Mouse (Mus musculus): ENCODE measurements around the gene Cdk11b. TPM values are rescaled to one million over a fixed set of nuclear protein-coding genes. Genes with fewer than 3 reads are reported as not detected.
"Not testable (repeated sequence)": the region's sequence is repeated elsewhere in the genome, so short reads cannot be mapped to it uniquely, and the experiment has no call there.

The Cdk11b gene
- polyA plus RNA-seq, 1 experiment from 2014 or later = 60.8 TPM

DNA sequence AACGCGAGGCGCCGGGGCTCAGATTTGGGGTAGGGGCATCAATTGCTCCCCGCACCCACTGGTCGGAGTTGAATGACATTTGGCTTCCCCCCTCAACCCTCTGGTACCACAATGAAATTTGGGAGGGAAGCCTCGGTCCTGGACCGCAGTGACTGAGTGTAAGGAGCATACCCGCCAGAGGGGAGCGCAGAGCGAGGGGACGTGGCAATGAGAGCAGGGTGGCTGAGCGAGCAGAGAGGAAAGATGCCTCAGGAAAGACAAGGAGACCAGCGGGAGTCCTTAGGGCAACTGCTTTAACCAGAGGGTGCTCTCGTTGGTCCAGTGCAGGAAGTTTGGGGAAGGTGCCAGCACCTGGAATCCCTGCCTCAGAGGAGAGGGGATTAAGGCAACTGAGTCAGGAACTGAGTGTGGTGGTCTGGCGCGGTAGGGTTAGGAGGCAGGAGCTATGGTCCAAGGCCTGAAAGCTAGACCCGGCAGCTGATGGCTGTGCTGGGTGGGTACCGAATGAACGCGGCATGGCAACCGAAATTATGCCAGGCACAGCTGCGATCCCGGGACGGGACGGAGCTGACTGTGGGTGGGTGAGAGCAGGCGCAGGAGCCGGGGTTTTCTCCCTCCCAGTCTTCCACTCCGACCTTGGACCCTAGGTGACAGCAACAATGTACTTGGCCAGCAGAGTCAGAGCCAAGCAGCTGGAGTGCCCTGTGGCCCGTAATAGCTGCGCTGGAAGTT lies 29.0 kb downstream of the Cdk11b start:
- Histone ChIP-seq H3K9ac (replicated peaks) (peak overlapping the region; percentile 38), H3K4me3 (peak overlapping the region; percentile 31), H3K27ac (replicated peaks) (no peak overlapping the region), H3K9me3 (no peaks in the 10 kb centered on the region), H3K27me3 (peaks cover 52% of the 10 kb centered on the region), H3K4me2 (replicated peaks) (peak overlapping the region; percentile 51), H3K4me1 (peaks cover 28% of the 10 kb centered on the region), H3K36me3 (peaks cover 50% of the 10 kb centered on the region)
- WGBS = 2% methylated on average over 31 of the region's 31 CpGs
- ATAC-seq (replicated peaks) = 0 out of 2 replicates have a peak, but pooled peaks have one; percentile 29

DNA sequence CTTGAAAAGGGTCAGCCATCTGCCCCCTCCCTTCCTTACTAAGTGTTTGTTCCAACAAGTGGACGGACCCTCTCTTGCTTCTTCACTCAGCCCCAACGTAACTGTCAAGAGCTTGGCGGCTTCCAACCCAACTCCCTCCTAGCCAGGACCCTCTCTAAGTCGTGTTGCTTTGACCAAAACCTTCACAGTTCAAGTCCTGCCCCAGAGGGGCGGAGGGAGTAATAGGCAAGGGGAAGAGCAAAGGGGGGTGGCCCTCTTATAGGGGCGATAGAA lies 29.5 kb downstream of the Cdk11b start:
- Histone ChIP-seq H3K9me3 (no peaks in the 10 kb centered on the region), H3K4me1 (peaks cover 28% of the 10 kb centered on the region), H3K9ac (replicated peaks) (no peak overlapping the region), H3K4me3 (peak overlapping the region; percentile 25), H3K27me3 (peaks cover 52% of the 10 kb centered on the region), H3K4me2 (replicated peaks) (peak overlapping the region; percentile 51), H3K27ac (replicated peaks) (no peak overlapping the region), H3K36me3 (peaks cover 45% of the 10 kb centered on the region)
- 2% methylated on average over 6 of the region's 6 CpGs for WGBS
- no peak for ATAC-seq (replicated peaks)

DNA sequence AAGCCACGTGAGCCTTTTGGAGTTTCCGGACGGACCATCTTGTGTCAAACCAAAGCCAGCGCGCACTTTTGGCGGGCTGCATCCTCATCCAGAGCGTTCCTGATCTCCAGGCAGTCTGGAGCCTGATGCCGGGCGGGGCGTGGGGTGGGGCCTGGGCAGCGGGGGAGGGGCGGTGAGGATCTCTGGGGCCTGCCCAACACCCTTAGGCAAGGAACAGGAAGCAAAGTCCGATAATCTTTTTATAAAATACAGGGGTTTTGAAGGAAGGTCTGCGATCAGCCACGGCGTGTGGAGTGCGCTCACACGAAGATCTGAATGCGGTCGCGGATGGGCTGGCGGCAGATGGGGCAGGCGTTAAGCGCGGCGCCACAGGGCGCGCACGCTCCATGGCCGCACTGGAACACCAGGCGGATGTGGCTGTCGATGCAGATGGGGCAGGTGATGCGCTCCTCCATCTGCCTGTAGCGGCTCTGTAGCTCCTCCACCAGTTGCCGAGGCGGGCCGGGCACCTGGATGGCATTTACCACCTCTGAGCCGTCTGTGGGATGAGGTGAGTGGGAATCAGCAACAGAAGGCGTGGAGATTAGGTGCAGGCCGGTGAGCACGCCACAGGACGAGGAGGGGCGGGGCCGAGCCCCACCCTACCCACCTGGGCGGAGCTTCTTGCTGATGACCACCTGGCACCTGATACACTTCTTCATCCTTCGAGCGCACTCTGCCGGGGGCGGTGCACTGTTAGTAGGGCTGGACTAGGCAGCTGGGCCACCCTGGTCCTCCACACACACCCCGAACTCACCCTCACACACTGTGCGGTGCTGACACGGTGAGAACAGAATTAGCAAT lies 30.0 kb downstream of the Cdk11b start:
- WGBS = 4% methylated on average over 52 of the region's 52 CpGs
- Histone ChIP-seq H3K27me3 (peaks cover 52% of the 10 kb centered on the region), H3K4me2 (replicated peaks) (peak overlapping the region; percentile 51), H3K9ac (replicated peaks) (peak overlapping the region; percentile 31), H3K36me3 (peaks cover 40% of the 10 kb centered on the region), H3K27ac (replicated peaks) (no peak overlapping the region), H3K4me1 (peaks cover 28% of the 10 kb centered on the region), H3K9me3 (no peaks in the 10 kb centered on the region), H3K4me3 (peak overlapping the region; percentile 25)
- ATAC-seq (replicated peaks) = peak; percentile 12; the same call in 1 of the 2 replicates

DNA sequence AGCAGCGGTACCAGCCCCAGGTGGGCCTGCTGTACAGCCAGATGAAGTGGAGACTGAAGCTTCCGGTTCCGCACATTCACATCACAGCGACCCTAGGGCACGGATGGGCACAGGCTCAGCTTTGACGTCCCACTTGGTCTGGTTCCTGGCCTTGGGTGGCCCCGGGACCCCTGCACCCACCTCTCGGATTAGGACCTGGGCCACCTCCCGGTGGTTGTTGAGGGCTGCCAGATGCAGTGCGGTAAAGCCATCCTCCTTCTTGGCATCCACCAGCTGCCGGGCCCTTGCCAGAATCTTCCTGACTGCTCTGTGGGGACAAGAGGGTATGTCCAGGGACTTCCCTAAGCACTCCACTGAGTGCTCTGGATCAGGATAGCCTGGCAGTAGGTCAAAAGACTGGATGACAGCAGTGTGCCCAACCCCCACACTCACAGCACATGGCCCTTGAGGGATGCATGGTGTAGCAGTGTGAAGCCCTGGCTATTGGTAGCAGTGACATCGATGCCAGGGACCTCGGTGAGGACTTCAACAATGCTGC lies 31.6 kb downstream of the Cdk11b start:
- WGBS = 94% methylated on average over 13 of the region's 13 CpGs
- Histone ChIP-seq H3K27me3 (peaks cover 49% of the 10 kb centered on the region), H3K9ac (replicated peaks) (no peak overlapping the region), H3K27ac (replicated peaks) (no peak overlapping the region), H3K9me3 (no peaks in the 10 kb centered on the region), H3K4me2 (replicated peaks) (no peak overlapping the region), H3K4me3 (no peak overlapping the region), H3K36me3 (peaks cover 26% of the 10 kb centered on the region), H3K4me1 (peaks cover 28% of the 10 kb centered on the region)
- no peak for ATAC-seq (replicated peaks)

DNA sequence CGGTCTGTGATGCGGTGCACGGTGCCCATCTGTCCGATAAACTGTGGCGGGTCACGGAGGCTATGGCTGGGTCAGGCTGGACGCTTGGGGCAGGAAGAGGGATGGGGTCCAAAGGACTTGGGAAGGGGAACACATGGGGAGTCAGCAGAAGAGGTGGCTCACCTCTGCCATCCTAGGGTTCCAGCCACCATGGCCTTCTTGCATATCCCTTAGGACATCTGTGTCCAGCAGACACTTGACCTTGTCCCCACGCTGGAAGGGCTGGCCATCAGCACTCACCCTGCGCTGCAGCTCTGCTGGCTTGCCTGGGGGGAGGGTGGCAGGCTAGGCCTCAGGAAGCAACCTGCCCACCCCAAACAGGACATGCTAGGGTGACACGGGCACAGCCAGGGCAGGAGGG lies 34.3 kb downstream of the Cdk11b start:
- H3K4me2 ChIP-seq (replicated peaks) = no peak overlapping the region
- H3K27me3 ChIP-seq = peaks cover 24% of the 10 kb centered on the region
- H3K4me3 ChIP-seq = no peak overlapping the region
- no peak for ATAC-seq (replicated peaks)
- no peaks in the 10 kb centered on the region for H3K9me3 ChIP-seq
- H3K4me1 ChIP-seq = peaks cover 12% of the 10 kb centered on the region
- no peak overlapping the region for H3K27ac ChIP-seq (replicated peaks)
- H3K9ac ChIP-seq (replicated peaks) = no peak overlapping the region
- peaks cover 20% of the 10 kb centered on the region for H3K36me3 ChIP-seq
- 95% methylated on average over 10 of the region's 10 CpGs for WGBS

DNA sequence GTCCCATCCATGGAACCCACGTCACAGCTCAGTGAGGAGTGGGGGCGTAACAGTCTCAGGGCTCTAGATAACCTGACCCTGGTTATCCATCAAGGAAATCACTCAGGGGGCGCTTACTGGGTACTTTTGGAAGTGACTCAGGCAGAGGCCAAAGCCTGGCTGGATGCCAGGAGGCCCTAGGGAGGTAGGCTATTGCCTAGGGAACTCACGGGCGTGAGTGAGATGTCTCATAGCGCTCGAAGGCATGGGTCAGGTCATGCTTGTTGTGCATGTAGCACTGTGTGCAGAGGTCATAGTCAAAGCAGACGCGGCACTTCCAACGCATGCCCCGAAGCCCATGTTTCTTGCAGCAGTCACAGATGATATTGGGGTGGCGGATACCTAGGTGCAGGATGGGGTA lies 36.0 kb downstream of the Cdk11b start:
- no peak overlapping the region for H3K27ac ChIP-seq (replicated peaks)
- H3K9ac ChIP-seq (replicated peaks) = no peak overlapping the region
- no peak overlapping the region for H3K4me2 ChIP-seq (replicated peaks)
- no peaks in the 10 kb centered on the region for H3K9me3 ChIP-seq
- H3K36me3 ChIP-seq = peaks cover 18% of the 10 kb centered on the region
- ATAC-seq (replicated peaks) = no peak
- H3K4me3 ChIP-seq = no peak overlapping the region
- 88% methylated on average over 12 of the region's 12 CpGs for WGBS
- peaks cover 7% of the 10 kb centered on the region for H3K27me3 ChIP-seq
- no peaks in the 10 kb centered on the region for H3K4me1 ChIP-seq

DNA sequence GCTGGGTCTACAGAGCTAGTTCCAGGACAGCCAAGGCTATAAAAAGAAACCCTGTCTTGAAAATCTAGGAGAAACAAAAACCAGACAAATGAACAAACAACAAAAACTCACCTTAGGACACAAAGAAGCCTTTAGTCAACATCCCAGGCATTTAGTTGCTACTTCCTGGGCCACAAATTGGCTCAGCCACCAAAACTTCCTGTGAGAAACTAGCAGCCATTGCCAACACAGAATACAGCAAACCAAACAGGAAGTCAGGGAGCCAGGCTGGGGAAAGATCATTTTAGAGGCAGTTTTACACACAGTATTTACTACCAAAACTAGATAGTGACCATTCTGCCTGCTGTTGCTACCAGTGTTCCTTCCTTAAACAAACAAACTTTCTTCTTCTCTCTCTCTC lies 42.2 kb downstream of the Cdk11b start:
- Histone ChIP-seq H3K4me1 (peaks cover 13% of the 10 kb centered on the region), H3K27me3 (no peaks in the 10 kb centered on the region), H3K27ac (replicated peaks) (no peak overlapping the region), H3K4me2 (replicated peaks) (no peak overlapping the region), H3K9ac (replicated peaks) (no peak overlapping the region), H3K4me3 (no peak overlapping the region), H3K36me3 (peaks cover 6% of the 10 kb centered on the region; the same call in 1 of the 2 replicates), H3K9me3 (no peaks in the 10 kb centered on the region)
- no peak for ATAC-seq (replicated peaks)

DNA sequence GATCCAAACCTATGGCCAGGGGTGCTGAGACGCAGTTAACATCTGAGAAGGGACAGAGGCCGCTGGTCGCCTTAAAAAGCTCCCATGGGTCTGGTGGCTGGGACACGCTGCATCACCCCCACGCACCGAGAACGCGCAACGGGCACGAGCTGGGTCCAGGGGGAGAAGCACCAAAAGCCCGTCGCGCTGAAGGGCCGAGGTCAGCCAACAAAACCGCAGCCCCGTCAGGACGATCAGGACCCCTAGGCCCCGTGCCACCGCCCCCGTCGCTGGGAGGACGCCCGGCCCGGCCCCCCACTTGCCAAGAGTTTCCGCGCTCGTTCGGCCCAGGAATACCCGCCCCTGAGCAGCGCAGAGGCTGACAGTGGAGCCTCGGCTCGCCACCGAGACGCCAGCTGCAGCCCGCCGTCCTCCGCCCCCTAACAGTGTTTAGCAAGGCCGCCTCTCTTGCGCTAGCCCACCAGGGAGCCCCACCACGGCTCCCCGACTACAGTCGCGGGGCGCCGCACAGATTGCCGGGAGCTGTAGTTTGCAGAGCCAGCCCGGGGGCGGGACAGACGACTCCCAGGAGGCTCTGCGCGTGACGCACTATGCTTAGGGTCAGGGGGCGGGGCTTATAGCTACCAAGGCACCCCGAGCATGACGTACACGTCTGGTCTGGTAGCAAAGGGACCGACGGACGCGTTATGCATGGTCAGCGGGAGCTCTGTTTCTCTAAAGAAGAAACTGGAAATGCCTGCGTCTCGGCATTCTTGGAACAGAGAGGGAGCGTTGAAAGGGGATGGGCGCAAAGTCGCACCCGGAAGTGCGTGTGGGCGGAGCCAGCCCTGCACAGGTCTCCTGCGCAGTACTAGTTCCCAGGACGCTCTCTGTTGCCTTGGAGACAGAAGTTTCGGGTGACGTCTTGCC lies 44.3 kb downstream of the Cdk11b start, which contains the start of gene Mib2:
Gene Mib2 (minus strand): TSS at position 510 of the 909 bp plus-strand sequence.
- Histone ChIP-seq H3K4me2 (replicated peaks) (peak within 1 kb of the TSS; percentile 82), H3K9ac (replicated peaks) (peak within 1 kb of the TSS; percentile 78), H3K27me3 (no peaks in the 10 kb centered on the region), H3K4me3 (peak within 1 kb of the TSS; percentile 79), H3K4me1 (peaks cover 13% of the 10 kb centered on the region), H3K9me3 (no peaks in the 10 kb centered on the region), H3K27ac (replicated peaks) (peak within 1 kb of the TSS; percentile 78), H3K36me3 (peaks cover 6% of the 10 kb centered on the region; the same call in 1 of the 2 replicates)
- under 1% methylated on average over 73 of the region's 73 CpGs for WGBS
- peak; percentile 99 for ATAC-seq (replicated peaks)

DNA sequence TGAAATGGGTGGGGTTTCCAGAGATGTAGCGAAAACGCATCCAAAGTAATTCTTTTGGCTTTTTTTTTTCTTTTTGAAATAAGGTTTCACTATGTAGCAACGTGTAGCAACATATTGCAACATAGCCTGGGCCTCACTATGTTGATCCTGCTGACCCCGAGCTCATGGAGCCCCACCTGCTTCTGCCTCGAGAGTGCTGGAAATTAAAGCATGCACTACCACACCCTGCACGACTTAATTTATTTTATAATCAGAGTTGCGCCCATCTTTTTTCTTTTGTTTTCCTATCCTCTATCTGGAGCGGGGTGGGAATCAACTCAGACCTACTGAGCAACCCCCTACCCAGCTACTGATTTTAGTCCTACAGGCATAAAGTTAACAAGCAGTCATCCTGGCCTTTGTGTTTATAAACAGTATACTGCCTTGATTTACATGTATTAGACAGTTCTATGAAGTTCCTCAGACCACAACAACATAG lies 45.0 kb downstream of the Cdk11b start:
- Histone ChIP-seq H3K4me2 (replicated peaks) (peak overlapping the region; percentile 82), H3K27me3 (no peaks in the 10 kb centered on the region), H3K9me3 (no peaks in the 10 kb centered on the region), H3K4me1 (peaks cover 13% of the 10 kb centered on the region), H3K4me3 (peak overlapping the region; percentile 79), H3K9ac (replicated peaks) (peak overlapping the region; percentile 78; the same call in 1 of the 2 replicates), H3K27ac (replicated peaks) (0 out of 2 replicates have a peak overlapping the region, but pooled peaks have one; percentile 78), H3K36me3 (peaks cover 6% of the 10 kb centered on the region; the same call in 1 of the 2 replicates)
- peak; percentile 14; the same call in 1 of the 2 replicates for ATAC-seq (replicated peaks)
- WGBS = 2% methylated on average over 8 of the region's 8 CpGs

DNA sequence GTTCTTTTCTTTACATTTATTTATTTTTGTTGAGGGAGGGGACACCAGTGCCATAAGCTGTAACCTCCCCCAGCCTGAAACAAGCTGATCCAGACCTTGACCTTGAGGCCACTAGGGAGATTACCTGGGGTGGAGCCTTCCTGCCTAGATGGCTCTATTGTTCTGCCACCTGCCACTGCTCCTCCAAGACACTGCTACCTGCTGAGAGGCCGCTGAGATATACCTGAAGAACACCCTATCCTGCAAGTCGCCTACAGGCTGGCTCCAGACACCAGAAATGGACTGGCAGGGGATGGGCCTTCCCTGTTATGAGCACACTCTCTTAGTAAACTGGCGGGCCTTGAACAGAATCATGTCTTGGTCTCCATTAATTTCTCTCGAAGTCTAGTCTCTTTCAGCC lies 45.6 kb downstream of the Cdk11b start:
- H3K9ac ChIP-seq (replicated peaks); H3K9me3 ChIP-seq; H3K4me2 ChIP-seq (replicated peaks); ATAC-seq (replicated peaks); H3K36me3 ChIP-seq; H3K27ac ChIP-seq (replicated peaks); H3K4me3 ChIP-seq; H3K27me3 ChIP-seq: not testable (repeated sequence)
- WGBS = 61% methylated on average over 4 of the region's 4 CpGs
- H3K4me1 ChIP-seq = peaks cover 13% of the 10 kb centered on the region

DNA sequence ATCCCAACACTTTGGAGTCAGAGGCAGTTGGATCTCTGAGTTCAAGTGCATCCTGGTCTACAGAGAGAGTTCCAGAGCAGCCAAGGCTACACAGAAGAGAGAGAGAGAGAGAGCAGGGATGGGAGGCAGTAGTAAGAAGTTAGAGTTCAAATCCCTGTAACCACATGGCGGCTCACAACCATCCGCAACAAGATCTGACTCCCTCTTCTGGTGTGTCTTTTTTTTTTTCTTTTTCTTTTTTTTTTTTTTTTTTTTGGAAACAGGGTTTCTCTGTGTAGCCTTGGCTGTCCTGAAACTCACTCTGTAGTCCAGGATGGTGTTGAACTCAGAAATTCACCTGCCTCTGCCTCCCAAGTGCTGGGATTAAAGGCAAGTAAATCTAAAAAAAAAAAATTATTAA lies 47.4 kb downstream of the Cdk11b start:
- Histone ChIP-seq H3K36me3 (no peaks in the 10 kb centered on the region), H3K9me3 (no peaks in the 10 kb centered on the region)
- WGBS = 55% methylated on average over 2 of the region's 2 CpGs

More for the DNA sequence above, 47.4 kb downstream of the Cdk11b start:
- no peak for ATAC-seq (replicated peaks)
- no peak overlapping the region for H3K9ac ChIP-seq (replicated peaks)
- H3K27ac ChIP-seq (replicated peaks) = no peak overlapping the region
- no peak overlapping the region for H3K4me2 ChIP-seq (replicated peaks)
- peaks cover 13% of the 10 kb centered on the region for H3K4me1 ChIP-seq
- H3K27me3 ChIP-seq = no peaks in the 10 kb centered on the region
- no peak overlapping the region for H3K4me3 ChIP-seq

Measured in forebrain, embryonic 15.5 days (tissue).